Mouse (Mus musculus) B cell, adult 2 months (primary cell): ENCODE data around the gene Sf1.

ENCODE experiments used
- DNase-seq, 2 experiments: peaks; one replicate each; pipeline ENCODE4 v3.0.0; 2022

The Sf1 gene

GRCm38 (mm10) chr19:6400096-6401086 lies 36.9 kb downstream of the Sf1 start:
- peak; percentile 73 to 76 for DNase-seq

GRCm38 (mm10) chr19:6401131-6401815 lies 37.8 kb downstream of the Sf1 start:
- peak; percentile 91 to 92 for DNase-seq

- DNase-seq: no peak
These were observed 38.5 kb downstream of the Sf1 start for GRCm38 (mm10) chr19:6401951-6402350.

- DNase-seq: no peak
These were observed 40.4 kb downstream of the Sf1 start for GRCm38 (mm10) chr19:6403869-6404268.

GRCm38 (mm10) chr19:6405433-6405832 lies 41.9 kb downstream of the Sf1 start:
- no peak for DNase-seq

GRCm38 (mm10) chr19:6407109-6407508 lies 43.6 kb downstream of the Sf1 start:
- DNase-seq: no peak

- DNase-seq: no peak
These were observed 44.5 kb downstream of the Sf1 start for GRCm38 (mm10) chr19:6407816-6408510.

GRCm38 (mm10) chr19:6408749-6409148 lies 45.3 kb downstream of the Sf1 start:
- no peak for DNase-seq

- DNase-seq: no peak
These were observed 45.7 kb downstream of the Sf1 start for GRCm38 (mm10) chr19:6409176-6409575.

GRCm38 (mm10) chr19:6409936-6410335 lies 46.4 kb downstream of the Sf1 start:
- DNase-seq: peak; percentile 63 to 65

GRCm38 (mm10) chr19:6412798-6413197 lies 49.3 kb downstream of the Sf1 start:
- DNase-seq: no peak

- DNase-seq: no peak
These were observed 52.0 kb downstream of the Sf1 start for GRCm38 (mm10) chr19:6415454-6415853.

- DNase-seq: no peak
These were observed 52.8 kb downstream of the Sf1 start for GRCm38 (mm10) chr19:6416124-6416770.

- no peak for DNase-seq
These were observed 53.6 kb downstream of the Sf1 start for GRCm38 (mm10) chr19:6416894-6417761.

- peak; percentile 93 for DNase-seq
These were observed 54.9 kb downstream of the Sf1 start, which contains the start of gene Nrxn2 for GRCm38 (mm10) chr19:6418233-6418879. TSS of gene Nrxn2 (plus strand) at chr19:6418731.

- DNase-seq: no peak
These were observed 55.6 kb downstream of the Sf1 start for GRCm38 (mm10) chr19:6418984-6419692.

- no peak for DNase-seq
These were observed 56.4 kb downstream of the Sf1 start for GRCm38 (mm10) chr19:6419805-6420310.

GRCm38 (mm10) chr19:6420481-6421210 lies 57.2 kb downstream of the Sf1 start:
- no peak for DNase-seq

GRCm38 (mm10) chr19:6421211-6421590 lies 57.7 kb downstream of the Sf1 start:
- no peak for DNase-seq

- DNase-seq: no peak
These were observed 58.5 kb downstream of the Sf1 start for GRCm38 (mm10) chr19:6422014-6422413.
